Mouse (Mus musculus): Measurements from ENCODE around the gene Ugt8a. TPM values are rescaled to one million over a fixed set of nuclear protein-coding genes. Genes with fewer than 3 reads are reported as not detected.

Gene Ugt8a
- polyA plus RNA-seq (2015; fragmentation: Nextera tagmentation; extraction: Ambion mirVana): 0.08 and 0.13 TPM in 2 replicates

GRCm38 (mm10) chr3:125938092-125938755 is at the start of gene Ugt8a:
Gene Ugt8a, minus strand, starts transcription at chr3:125938619.
- no peak for DNase-seq (ENCODE audit: low spot score)

GRCm38 (mm10) chr3:125986639-125987038 is 48.2 kb upstream of the Ugt8a start:
- DNase-seq (ENCODE audit: low spot score): no peak

GRCm38 (mm10) chr3:125983707-125984420 is 45.4 kb upstream of the Ugt8a start:
- DNase-seq (ENCODE audit: low spot score): no peak

GRCm38 (mm10) chr3:125979475-125979874 is 41.1 kb upstream of the Ugt8a start:
- no peak for DNase-seq (ENCODE audit: low spot score)

- DNase-seq (ENCODE audit: low spot score): no peak
Observed at GRCm38 (mm10) chr3:125975899-125976298, 37.5 kb upstream of the Ugt8a start.

- no peak for DNase-seq (ENCODE audit: low spot score)
Observed at GRCm38 (mm10) chr3:125969458-125969857, 31.0 kb upstream of the Ugt8a start.

- no peak for DNase-seq (ENCODE audit: low spot score)
Observed at GRCm38 (mm10) chr3:125956196-125956885, 17.9 kb upstream of the Ugt8a start.

- no peak for DNase-seq (ENCODE audit: low spot score)
Observed at GRCm38 (mm10) chr3:125954881-125955280, 16.5 kb upstream of the Ugt8a start.

GRCm38 (mm10) chr3:125940811-125941210 is 2.4 kb upstream of the Ugt8a start:
- DNase-seq (ENCODE audit: low spot score): no peak

- no peak for DNase-seq (ENCODE audit: low spot score)
Observed at GRCm38 (mm10) chr3:125938756-125939109, 314 bp upstream of the Ugt8a start.

GRCm38 (mm10) chr3:125937536-125938091 is 805 bp downstream of the Ugt8a start:
- no peak for DNase-seq (ENCODE audit: low spot score)

- DNase-seq (ENCODE audit: low spot score): no peak
Observed at GRCm38 (mm10) chr3:125935796-125936195, 2.6 kb downstream of the Ugt8a start.

- DNase-seq (ENCODE audit: low spot score): no peak
Observed at GRCm38 (mm10) chr3:125932594-125933237, 5.7 kb downstream of the Ugt8a start.

GRCm38 (mm10) chr3:125931059-125931458 is 7.4 kb downstream of the Ugt8a start:
- DNase-seq (ENCODE audit: low spot score): no peak

- DNase-seq (ENCODE audit: low spot score): no peak
Observed at GRCm38 (mm10) chr3:125920876-125921275, 17.5 kb downstream of the Ugt8a start.

GRCm38 (mm10) chr3:125898976-125899375 is 39.4 kb downstream of the Ugt8a start:
- no peak for DNase-seq (ENCODE audit: low spot score)

GRCm38 (mm10) chr3:125887109-125887508 is 51.3 kb downstream of the Ugt8a start:
- DNase-seq (ENCODE audit: low spot score): no peak

- no peak for DNase-seq (ENCODE audit: low spot score)
Observed at GRCm38 (mm10) chr3:125884879-125885278, 53.5 kb downstream of the Ugt8a start.

GRCm38 (mm10) chr3:125884423-125884822 is 54.0 kb downstream of the Ugt8a start:
- DNase-seq (ENCODE audit: low spot score): no peak

GRCm38 (mm10) chr3:125883009-125883408 is 55.4 kb downstream of the Ugt8a start:
- DNase-seq (ENCODE audit: low spot score): no peak

- DNase-seq (ENCODE audit: low spot score): no peak
Observed at GRCm38 (mm10) chr3:125881835-125882234, 56.6 kb downstream of the Ugt8a start.

Data from thymus, postnatal 0 days (tissue).